Mouse (Mus musculus): ENCODE results near the gene Bex3.

Gene Bex3

GRCm38 (mm10) chrX:136313792-136314564 lies 43.9 kb downstream of the Bex3 start:
- DNase-seq (ENCODE audit: low read depth), result no peak

GRCm38 (mm10) chrX:136319953-136320352 lies 49.9 kb downstream of the Bex3 start:
- no peak for DNase-seq (ENCODE audit: low read depth)

All from NIH3T3 (cell line).